Mouse (Mus musculus) stomach, embryonic 14.5 days (tissue): ENCODE results near the gene Ifna2. TPM values are rescaled to one million over a fixed set of nuclear protein-coding genes. Genes with fewer than 3 reads are reported as not detected.

Experiments used
- ATAC-seq: fragments of 200-750 bp; cut with Nextera tagmentation; 2 replicates; pipeline ENCODE4 v1.8.0; 2017; ENCODE audit warnings: low read depth, moderate TSS enrichment; ENCODE audit not compliant: insufficient number of reproducible peaks, insufficient read depth, low FRiP score
- H3K27ac ChIP-seq: fragments of 300-500 bp; sonication (generic); 2 replicates; pipeline ENCODE4 v1.5.1; 2014; ENCODE audit warnings: mild to moderate bottlenecking, low read length, moderate library complexity, mixed read lengths
- H3K27me3 ChIP-seq: fragments of 300-500 bp; sonication (generic); 2 replicates; pipeline ENCODE4 v1.6.1; 2014; ENCODE audit warnings: low read length, control low read depth, mixed read lengths; ENCODE audit not compliant: control insufficient read depth, insufficient read depth
- H3K36me3 ChIP-seq: fragments of 300-500 bp; sonication (generic); 2 replicates; pipeline ENCODE4 v1.6.1; 2014; ENCODE audit warnings: mild to moderate bottlenecking, control low read depth, low read length, moderate library complexity, mixed read lengths; ENCODE audit not compliant: control insufficient read depth, insufficient read depth
- H3K4me1 ChIP-seq: fragments of 300-500 bp; sonication (generic); 2 replicates; pipeline ENCODE4 v1.6.1; 2014; ENCODE audit warnings: low read length, control low read depth, mixed read lengths; ENCODE audit not compliant: control insufficient read depth, insufficient read depth
- H3K4me2 ChIP-seq: fragments of 300-500 bp; sonication (generic); replicated peaks from 2 replicates; pipeline ENCODE4 v1.6.1; 2014; ENCODE audit warnings: low read depth, low read length, control low read depth
- H3K4me3 ChIP-seq: fragments of 300-500 bp; sonication (generic); 2 replicates; pipeline ENCODE4 v1.5.1; 2014; ENCODE audit warnings: low read depth, low read length, control low read depth
- H3K9ac ChIP-seq: fragments of 300-500 bp; sonication (generic); replicated peaks from 2 replicates; pipeline ENCODE4 v1.6.1; 2014; ENCODE audit warnings: low read depth, mild to moderate bottlenecking, control low read depth, low read length, moderate library complexity, mixed read lengths
- H3K9me3 ChIP-seq: fragments of 300-500 bp; sonication (generic); 2 replicates; pipeline ENCODE4 v1.6.1; 2016; ENCODE audit warnings: low read depth, low read length, control low read depth; ENCODE audit not compliant: control insufficient read depth
- WGBS: fragments of 180-500 bp; shearing (Covaris S2); extraction: QIAGEN DNeasy Blood & Tissue Kit; methylation state at CpG from one replicate; pipeline ENCODE4 v1.1.7; 2014; 5-methylcytosine and 5-hydroxymethylcytosine counted together
- polyA plus RNA-seq: library from polyadenylated mRNA; unstranded; fragments of >200 nt; fragmentation: Nextera tagmentation; extraction: Ambion mirVana; gene quantifications from 2 replicates; pipeline ENCODE4 v1.2.1, GENCODE M21; 2014

The Ifna2 gene
- not detected in 2 replicates for polyA plus RNA-seq

DNA sequence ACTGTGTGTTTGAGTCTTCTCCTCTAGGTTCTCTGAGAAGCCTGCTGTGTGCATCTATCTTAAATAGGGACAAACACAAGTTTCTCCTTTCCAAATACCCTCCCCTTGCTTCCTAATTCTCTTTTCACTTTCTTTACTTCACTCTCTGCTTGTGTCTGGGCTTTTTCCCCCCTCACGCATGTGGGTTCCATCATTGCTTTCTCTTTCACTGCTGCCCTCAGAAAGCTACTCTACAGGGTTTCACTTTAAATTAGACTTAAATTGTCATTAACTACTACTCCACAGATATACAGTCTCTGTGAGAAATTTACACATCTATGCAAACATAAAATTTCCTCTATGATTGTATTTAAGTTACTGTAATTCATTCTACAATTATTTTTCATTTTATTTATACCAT is at the start of gene Ifna2:
Gene Ifna2 (minus strand): TSS at position 101 of the 400 bp plus-strand sequence.
- Histone ChIP-seq H3K9ac (no peak within 1 kb of the TSS), H3K4me3 (no peak within 1 kb of the TSS), H3K4me2 (no peak within 1 kb of the TSS), H3K27ac (no peak within 1 kb of the TSS), H3K36me3 (no peaks in the 10 kb centered on the region), H3K27me3 (no peaks in the 10 kb centered on the region), H3K9me3 (no peaks in the 10 kb centered on the region), H3K4me1 (no peaks in the 10 kb centered on the region)
- no peak for ATAC-seq
- 81% methylated on average over 1 of the region's 1 CpGs for WGBS

DNA sequence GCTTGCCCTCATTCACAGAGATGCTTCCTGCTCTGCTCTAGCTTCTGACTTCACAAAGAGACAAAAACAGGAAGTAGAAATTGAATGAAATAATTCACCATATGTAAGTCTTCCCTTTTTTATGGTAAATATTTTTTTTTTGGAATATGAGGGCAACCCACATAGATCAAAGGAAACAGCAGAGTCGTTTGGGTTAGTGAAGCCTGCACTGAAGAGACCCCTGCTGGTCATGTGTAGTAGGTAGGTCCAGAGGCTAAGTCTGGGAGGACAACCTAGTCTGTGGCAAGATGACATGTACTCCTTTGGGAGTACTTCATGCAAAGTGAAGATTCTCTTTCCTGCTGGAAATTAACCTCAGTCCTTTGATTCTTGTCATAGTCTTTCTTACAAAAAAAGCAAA is 43.6 kb upstream of the Ifna2 start:
- no peak overlapping the region for H3K4me3 ChIP-seq
- no peak overlapping the region for H3K4me2 ChIP-seq
- H3K9me3 ChIP-seq, result no peaks in the 10 kb centered on the region
- WGBS, result 4% methylated on average over 1 of the region's 1 CpGs
- no peak for ATAC-seq
- H3K9ac ChIP-seq, result no peak overlapping the region
- H3K36me3 ChIP-seq, result no peaks in the 10 kb centered on the region
- H3K4me1 ChIP-seq, result no peaks in the 10 kb centered on the region; the same call in 1 of the 2 replicates
- H3K27ac ChIP-seq, result no peak overlapping the region
- H3K27me3 ChIP-seq, result no peaks in the 10 kb centered on the region

DNA sequence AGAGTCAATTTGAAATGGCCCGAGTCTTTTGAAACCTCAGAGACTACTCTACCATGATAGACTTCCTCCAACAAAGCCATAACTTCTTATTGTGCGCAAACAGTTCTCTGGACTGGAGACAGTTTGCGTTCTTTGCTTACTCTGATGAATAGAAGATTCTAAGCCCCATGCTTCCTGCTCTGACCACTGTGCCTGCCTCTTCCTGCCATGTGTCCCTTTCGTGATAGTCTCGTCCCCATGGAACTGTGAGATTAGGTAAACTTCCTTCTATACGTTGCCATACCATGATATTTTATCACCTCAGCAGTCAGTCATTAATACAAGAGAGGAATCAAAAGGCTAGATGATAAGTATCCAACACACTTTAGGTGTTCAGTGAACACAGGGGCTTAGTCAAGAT is 43.0 kb upstream of the Ifna2 start:
- Histone ChIP-seq H3K9ac (no peak overlapping the region), H3K36me3 (no peaks in the 10 kb centered on the region), H3K9me3 (no peaks in the 10 kb centered on the region), H3K27me3 (no peaks in the 10 kb centered on the region), H3K27ac (no peak overlapping the region), H3K4me2 (no peak overlapping the region), H3K4me3 (no peak overlapping the region), H3K4me1 (no peaks in the 10 kb centered on the region; the same call in 1 of the 2 replicates)
- no peak for ATAC-seq
- WGBS, result 83% methylated on average over 6 of the region's 6 CpGs

DNA sequence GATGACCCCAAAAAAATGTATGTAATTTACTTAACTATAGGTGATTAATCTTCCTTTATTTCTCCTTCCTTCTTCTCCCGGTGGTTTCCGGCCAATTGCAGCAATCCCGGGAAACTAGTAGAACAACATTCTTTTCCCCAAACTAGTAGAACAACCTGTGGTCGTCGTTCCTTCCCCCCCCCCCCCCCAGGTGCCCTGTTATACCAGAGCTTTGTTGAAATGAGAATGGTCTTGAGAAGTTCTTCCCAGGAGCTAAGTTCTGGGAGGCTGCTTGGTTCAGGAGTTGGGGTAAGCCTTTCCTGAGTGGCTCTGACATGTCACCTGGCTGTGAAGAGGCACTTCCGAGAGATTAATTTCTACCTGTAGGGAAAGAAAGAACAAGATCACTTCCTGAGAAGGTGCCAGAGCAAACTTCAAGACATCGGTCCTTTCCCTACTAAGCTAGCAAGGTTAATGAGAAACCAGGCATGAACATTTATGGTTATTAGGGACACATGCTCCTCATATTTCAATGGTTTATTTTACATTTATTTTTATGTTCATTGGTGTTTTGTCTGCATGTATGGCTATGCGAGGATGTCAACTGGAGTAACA is 39.9 kb upstream of the Ifna2 start:
- no peaks in the 10 kb centered on the region for H3K9me3 ChIP-seq

DNA sequence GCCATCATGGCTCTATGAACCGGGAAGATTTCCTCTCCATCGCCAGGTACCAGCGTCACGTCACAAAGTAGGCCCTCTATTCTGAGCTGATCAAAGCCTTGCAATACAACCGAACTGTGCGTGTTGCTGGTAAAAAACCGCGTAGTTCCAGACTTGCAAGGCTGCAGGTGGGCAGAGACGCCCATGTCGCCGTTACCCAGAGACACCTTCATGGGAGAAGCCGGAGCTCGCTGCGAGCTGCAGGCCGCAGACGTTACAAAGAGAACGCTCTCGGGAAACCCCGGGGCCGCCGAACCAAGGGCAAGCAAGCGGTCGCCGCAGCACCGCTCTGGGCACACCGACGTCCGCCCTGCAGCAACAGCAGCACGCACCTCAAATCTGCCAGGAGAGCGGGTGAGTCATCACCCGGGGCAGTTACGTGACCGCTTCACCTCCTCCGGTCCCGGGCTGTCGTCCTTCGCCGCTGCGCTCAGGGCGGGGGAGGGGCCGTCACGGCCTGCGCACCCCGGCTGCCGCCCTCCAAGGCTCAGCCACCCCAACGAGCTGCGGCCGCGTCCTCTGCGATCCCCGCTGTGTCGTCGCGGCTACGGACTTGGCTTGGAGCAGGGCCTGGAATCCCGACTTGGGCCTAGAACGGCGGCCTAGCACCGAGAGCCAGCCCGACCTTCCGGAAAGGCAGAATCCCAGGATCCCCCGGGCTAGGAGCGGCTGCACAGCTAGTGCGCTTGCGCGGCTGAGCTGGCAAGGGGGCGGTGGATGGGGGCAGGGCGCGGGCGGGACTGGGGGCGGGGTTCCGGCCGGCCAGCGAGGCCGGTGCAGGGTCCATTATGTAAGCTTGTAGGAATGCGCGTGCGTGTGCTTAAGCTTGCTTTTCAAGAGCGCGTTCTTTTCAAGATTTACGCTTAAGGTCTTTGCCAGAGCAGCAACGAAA is 38.3 kb upstream of the Ifna2 start, which contains the start of the genes Gm26566 and Klhl9:
Gene Gm26566 (plus strand): TSS at position 15 of the 931 bp plus-strand sequence.
Gene Klhl9 (minus strand): TSS at position 675 of the 931 bp plus-strand sequence.
- under 1% methylated on average over 82 of the region's 82 CpGs for WGBS
- Histone ChIP-seq H3K9ac (peak within 1 kb of the TSS; percentile 97), H3K4me1 (peaks cover 22% of the 10 kb centered on the region), H3K4me2 (peak within 1 kb of the TSS; percentile 91), H3K4me3 (peak within 1 kb of the TSS; percentile 77), H3K27me3 (no peaks in the 10 kb centered on the region), H3K9me3 (no peaks in the 10 kb centered on the region), H3K36me3 (peaks cover 14% of the 10 kb centered on the region), H3K27ac (peak within 1 kb of the TSS; percentile 97)
- peak; percentile 98 for ATAC-seq

More for the DNA sequence above, 39.9 kb upstream of the Ifna2 start:
- 47% methylated on average over 8 of the region's 8 CpGs for WGBS
- Histone ChIP-seq H3K4me2 (no peak overlapping the region; the same call in 1 of the 2 replicates), H3K36me3 (peaks cover 11% of the 10 kb centered on the region), H3K4me3 (no peak overlapping the region), H3K9ac (no peak overlapping the region), H3K27ac (peak overlapping the region; percentile 23; the same call in 1 of the 2 replicates), H3K27me3 (no peaks in the 10 kb centered on the region), H3K4me1 (peaks cover 17% of the 10 kb centered on the region)
- ATAC-seq, result no peak

DNA sequence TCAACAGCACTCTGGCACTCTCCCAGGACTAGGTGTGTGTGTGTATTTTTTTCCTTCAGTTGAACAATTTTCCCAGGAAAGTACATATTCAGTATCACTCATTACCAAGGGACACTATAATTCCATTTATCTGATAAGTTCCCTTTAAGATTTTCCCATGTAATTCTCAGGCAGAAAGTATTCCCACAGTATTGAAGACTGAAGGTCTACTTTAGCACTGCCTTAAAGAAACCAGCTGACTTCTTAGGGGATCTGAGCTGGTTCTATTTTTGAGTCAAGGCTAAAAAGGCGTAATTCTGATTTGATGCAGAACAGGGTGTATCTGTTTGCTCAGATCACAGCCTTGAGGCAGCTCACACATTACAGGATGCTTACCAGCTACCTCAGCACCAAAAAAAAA is 35.0 kb upstream of the Ifna2 start:
- H3K4me3 ChIP-seq, result peak overlapping the region; percentile 26
- H3K36me3 ChIP-seq, result peaks cover 18% of the 10 kb centered on the region
- peaks cover 22% of the 10 kb centered on the region for H3K4me1 ChIP-seq
- H3K9ac ChIP-seq, result peak overlapping the region; percentile 14
- H3K4me2 ChIP-seq, result peak overlapping the region; percentile 91
- no peak overlapping the region for H3K27ac ChIP-seq
- no peaks in the 10 kb centered on the region for H3K27me3 ChIP-seq
- 20% methylated on average over 1 of the region's 1 CpGs for WGBS
- no peaks in the 10 kb centered on the region for H3K9me3 ChIP-seq
- ATAC-seq, result no peak

DNA sequence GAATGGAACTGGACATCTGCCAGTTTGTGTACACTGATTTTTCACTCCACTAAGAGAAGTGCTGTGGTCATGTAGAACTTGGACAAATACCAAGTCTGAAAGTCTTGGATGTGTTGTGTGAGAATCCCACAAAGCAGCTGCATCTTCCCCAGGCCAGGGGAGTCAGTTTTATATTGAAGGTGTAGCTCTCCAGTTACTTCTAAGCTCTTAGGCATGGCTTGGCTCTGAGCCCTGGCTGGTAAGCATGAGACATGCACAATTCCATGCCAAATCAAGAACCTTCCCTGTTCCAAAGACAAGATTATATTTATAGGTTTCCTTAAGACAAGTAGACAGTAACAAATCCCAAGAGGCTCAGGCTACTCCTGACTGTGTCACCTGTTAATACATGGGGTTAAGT is 31.3 kb upstream of the Ifna2 start:
- H3K9ac ChIP-seq, result no peak overlapping the region
- peaks cover 9% of the 10 kb centered on the region for H3K36me3 ChIP-seq
- H3K27ac ChIP-seq, result no peak overlapping the region
- no peak overlapping the region for H3K4me2 ChIP-seq
- H3K4me3 ChIP-seq, result no peak overlapping the region
- no peaks in the 10 kb centered on the region for H3K27me3 ChIP-seq
- ATAC-seq, result no peak
- peaks cover 11% of the 10 kb centered on the region; the same call in 1 of the 2 replicates for H3K4me1 ChIP-seq
- H3K9me3 ChIP-seq, result no peaks in the 10 kb centered on the region

DNA sequence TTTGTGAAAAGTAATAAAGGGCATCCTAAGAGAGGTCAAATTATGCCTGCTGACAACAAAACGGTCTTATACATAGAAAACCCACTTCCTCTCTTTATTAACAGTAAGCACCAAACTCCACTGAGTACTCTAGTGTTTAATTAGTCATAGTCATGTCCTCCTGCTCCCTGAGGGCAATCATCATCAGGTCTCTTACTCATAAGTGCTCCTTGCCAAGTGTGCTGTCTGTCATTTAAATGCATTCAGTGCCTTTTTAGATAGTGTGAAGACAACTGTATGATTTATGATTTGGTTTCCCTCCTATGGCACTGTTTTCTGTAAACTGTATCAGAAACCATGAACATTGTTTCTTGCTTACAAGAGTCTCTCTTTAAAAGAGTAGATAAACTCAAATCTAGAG is 30.6 kb upstream of the Ifna2 start:
- no peak overlapping the region for H3K4me2 ChIP-seq
- no peak overlapping the region for H3K9ac ChIP-seq
- H3K9me3 ChIP-seq, result no peaks in the 10 kb centered on the region
- no peak overlapping the region for H3K27ac ChIP-seq
- H3K4me3 ChIP-seq, result no peak overlapping the region
- peaks cover 9% of the 10 kb centered on the region; the same call in 1 of the 2 replicates for H3K4me1 ChIP-seq
- WGBS, result 73% methylated on average over 1 of the region's 1 CpGs
- H3K27me3 ChIP-seq, result no peaks in the 10 kb centered on the region
- H3K36me3 ChIP-seq, result peaks cover 7% of the 10 kb centered on the region
- ATAC-seq, result no peak
